Mouse (Mus musculus) stomach, embryonic 16.5 days (tissue): ENCODE results near the gene Luzp1. TPM values are rescaled to one million over a fixed set of nuclear protein-coding genes. Genes with fewer than 3 reads are reported as not detected.

Experiments
- ATAC-seq: fragments of 200-750 bp; cut with Nextera tagmentation; 2 replicates; pipeline ENCODE4 v1.8.0; 2017; ENCODE audit warnings: moderate number of reproducible peaks, moderate TSS enrichment; ENCODE audit not compliant: insufficient read depth, low FRiP score
- H3K27ac ChIP-seq: fragments of 300-500 bp; sonication (generic); 2 replicates; pipeline ENCODE4 v1.5.1; 2014; ENCODE audit warnings: low read length
- H3K27me3 ChIP-seq: fragments of 300-500 bp; sonication (generic); 2 replicates; pipeline ENCODE4 v1.6.1; 2014; ENCODE audit warnings: low read length, control low read depth, mixed read lengths; ENCODE audit not compliant: control insufficient read depth, insufficient read depth
- H3K36me3 ChIP-seq: fragments of 300-500 bp; sonication (generic); 2 replicates; pipeline ENCODE4 v1.6.1; 2014; ENCODE audit warnings: low read length; ENCODE audit not compliant: control insufficient read depth, insufficient read depth
- H3K4me1 ChIP-seq: fragments of 300-500 bp; sonication (generic); 2 replicates; pipeline ENCODE4 v1.6.1; 2014; ENCODE audit warnings: low read length, control low read depth, mixed read lengths; ENCODE audit not compliant: control insufficient read depth, insufficient read depth
- H3K4me2 ChIP-seq: fragments of 300-500 bp; sonication (generic); 2 replicates; pipeline ENCODE4 v1.6.1; 2014; ENCODE audit warnings: low read depth, low read length, mixed read lengths
- H3K4me3 ChIP-seq: fragments of 300-500 bp; sonication (generic); replicated peaks from 2 replicates; pipeline ENCODE4 v1.5.1; 2014; ENCODE audit warnings: mild to moderate bottlenecking, low read length
- H3K9ac ChIP-seq: fragments of 300-500 bp; sonication (generic); 2 replicates; pipeline ENCODE4 v1.6.1; 2014; ENCODE audit warnings: low read length
- H3K9me3 ChIP-seq: fragments of 300-500 bp; sonication (generic); replicated peaks from 2 replicates; pipeline ENCODE4 v1.6.1; 2016; ENCODE audit warnings: low read length, control low read depth; ENCODE audit not compliant: control insufficient read depth
- WGBS: fragments of 180-500 bp; shearing (Covaris S2); extraction: QIAGEN DNeasy Blood & Tissue Kit; methylation state at CpG from one replicate; pipeline ENCODE4 v1.1.7; 2014; 5-methylcytosine and 5-hydroxymethylcytosine counted together
- polyA plus RNA-seq: library from polyadenylated mRNA; unstranded; fragments of >200 nt; fragmentation: Nextera tagmentation; extraction: Ambion mirVana; gene quantifications from 2 replicates; pipeline ENCODE4 v1.2.1, GENCODE M21; 2015

Luzp1 gene
- polyA plus RNA-seq, 1 experiment from 2014 or later: 88.7 TPM

DNA sequence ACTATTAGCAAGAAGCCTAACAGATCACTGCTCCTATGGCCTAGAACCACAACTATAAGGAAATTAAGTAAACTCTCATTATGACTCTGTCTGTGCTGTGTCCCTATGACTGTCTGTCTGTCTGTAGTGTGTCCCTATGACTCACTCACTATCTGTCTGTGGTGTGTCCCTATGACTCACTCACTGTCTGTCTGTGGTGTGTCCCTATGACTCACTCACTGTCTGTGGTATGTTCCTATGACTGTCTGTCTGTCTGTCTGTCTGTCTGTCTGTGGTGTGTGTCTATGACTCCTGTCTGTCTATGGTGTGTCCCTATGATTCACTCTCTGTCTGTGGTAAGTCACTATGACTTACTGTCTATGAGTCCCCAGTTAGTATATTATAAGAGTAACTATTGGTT lies 100.4 kb downstream of the Luzp1 start:
- H3K9me3 ChIP-seq: no peaks in the 10 kb centered on the region
- H3K4me3 ChIP-seq: no peak overlapping the region
- peaks cover 5% of the 10 kb centered on the region for H3K36me3 ChIP-seq
- H3K27me3 ChIP-seq: no peaks in the 10 kb centered on the region
- no peaks in the 10 kb centered on the region for H3K4me1 ChIP-seq
- H3K27ac ChIP-seq: no peak overlapping the region
- no peak overlapping the region for H3K9ac ChIP-seq
- H3K4me2 ChIP-seq: no peak overlapping the region
- ATAC-seq: no peak

DNA sequence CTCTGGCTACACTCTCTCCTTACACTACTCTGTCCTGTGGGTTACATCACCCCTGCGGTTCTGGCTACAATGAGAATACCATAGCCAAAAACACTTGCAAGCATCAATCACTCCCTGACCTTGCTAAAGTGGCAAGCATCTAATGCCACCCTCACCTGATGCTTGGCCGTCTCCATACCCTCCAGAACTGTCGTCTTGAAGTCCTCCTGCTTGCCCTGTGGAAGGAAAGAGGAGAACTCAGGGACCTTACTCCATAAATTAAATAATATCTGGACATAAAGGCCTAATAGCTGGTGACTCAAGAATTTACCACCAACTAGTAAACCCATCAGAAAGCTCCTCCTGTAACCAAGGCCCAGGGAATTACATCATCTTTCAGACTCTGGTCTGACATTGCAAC lies 112.3 kb downstream of the Luzp1 start:
- WGBS: 85% methylated on average over 3 of the region's 3 CpGs
- Histone ChIP-seq H3K27me3 (no peaks in the 10 kb centered on the region), H3K4me3 (no peak overlapping the region), H3K27ac (no peak overlapping the region), H3K9me3 (no peaks in the 10 kb centered on the region), H3K4me1 (peaks cover 6% of the 10 kb centered on the region), H3K36me3 (no peaks in the 10 kb centered on the region), H3K4me2 (no peak overlapping the region), H3K9ac (no peak overlapping the region)
- no peak for ATAC-seq

DNA sequence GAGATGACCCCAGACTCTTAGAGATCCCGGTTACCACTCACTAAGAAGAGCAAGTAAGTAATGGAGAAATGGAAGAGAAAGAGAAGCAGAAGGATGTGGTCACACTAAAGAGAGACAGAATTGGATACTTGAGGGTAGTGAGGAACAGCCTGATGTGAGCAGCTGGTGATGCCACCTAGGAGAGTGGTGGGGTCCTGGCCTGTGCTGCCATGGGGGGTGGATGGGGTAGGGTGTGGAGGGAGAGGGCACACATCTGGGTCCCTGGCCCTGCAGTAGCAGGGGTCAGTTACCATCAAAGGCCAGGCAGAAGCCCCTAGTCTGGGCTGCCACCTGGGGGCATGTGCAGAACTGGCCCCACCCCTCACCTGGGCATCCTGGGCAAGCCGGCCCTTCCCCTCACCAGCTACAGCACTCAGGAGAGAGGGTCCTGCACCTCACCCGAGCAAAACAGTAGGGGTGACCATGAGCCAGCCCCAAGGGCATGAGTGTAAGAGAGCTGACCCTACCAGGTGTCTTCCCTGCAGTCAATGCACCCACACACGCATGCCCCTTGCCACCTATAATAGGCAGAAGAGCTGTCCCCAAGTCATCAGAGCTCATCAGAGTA lies 117.8 kb downstream of the Luzp1 start:
- ATAC-seq: no peak
- H3K4me1 ChIP-seq: peaks cover 6% of the 10 kb centered on the region
- no peaks in the 10 kb centered on the region for H3K36me3 ChIP-seq
- no peak overlapping the region for H3K4me3 ChIP-seq
- no peaks in the 10 kb centered on the region for H3K27me3 ChIP-seq
- no peak overlapping the region for H3K9ac ChIP-seq
- H3K27ac ChIP-seq: no peak overlapping the region
- no peak overlapping the region for H3K4me2 ChIP-seq
- H3K9me3 ChIP-seq: no peaks in the 10 kb centered on the region
- 93% methylated on average over 4 of the region's 4 CpGs for WGBS

DNA sequence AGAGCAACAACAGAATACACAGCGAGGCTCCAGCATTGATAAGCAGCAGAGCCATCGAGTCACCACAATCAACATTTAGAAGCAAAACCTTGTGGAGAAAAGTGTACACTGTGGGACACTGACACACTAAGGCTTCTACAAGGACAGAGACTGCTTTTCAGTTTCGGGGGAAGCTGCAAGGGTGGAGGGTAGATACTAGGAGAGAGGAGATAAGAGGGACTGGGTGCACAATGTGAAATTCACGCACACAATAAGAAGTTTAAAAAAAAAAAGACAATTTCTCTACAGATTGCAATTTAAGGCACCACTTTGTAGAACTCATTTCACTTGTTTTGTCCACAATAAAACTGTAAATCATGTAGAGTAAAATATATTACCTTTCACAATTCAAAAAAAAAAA lies 118.4 kb downstream of the Luzp1 start:
- Histone ChIP-seq H3K4me1 (peaks cover 3% of the 10 kb centered on the region), H3K9ac (no peak overlapping the region), H3K9me3 (no peaks in the 10 kb centered on the region), H3K4me2 (no peak overlapping the region), H3K27ac (no peak overlapping the region), H3K27me3 (no peaks in the 10 kb centered on the region), H3K4me3 (no peak overlapping the region), H3K36me3 (no peaks in the 10 kb centered on the region)
- ATAC-seq: no peak
- WGBS: 81% methylated on average over 4 of the region's 4 CpGs

DNA sequence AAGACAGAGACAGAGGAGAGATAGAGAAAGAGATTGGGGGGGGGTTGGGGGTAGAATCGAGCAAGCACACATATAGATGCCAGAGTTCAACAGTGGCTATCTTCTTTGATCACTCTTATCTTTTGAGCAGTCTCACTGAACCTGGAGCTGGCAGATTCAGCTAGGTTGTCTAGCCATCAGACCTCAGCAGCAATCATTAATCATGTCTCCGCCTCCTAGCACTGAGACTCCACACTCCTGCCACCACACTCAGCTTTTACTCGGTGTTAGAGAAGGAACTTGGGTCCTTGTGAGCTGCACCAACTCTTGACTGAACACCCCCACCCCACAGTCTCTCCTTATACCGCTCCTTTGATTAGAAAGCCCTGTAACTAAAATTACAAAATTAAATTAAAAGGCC lies 122.5 kb downstream of the Luzp1 start:
- H3K27ac ChIP-seq: no peak overlapping the region
- no peaks in the 10 kb centered on the region for H3K9me3 ChIP-seq
- no peaks in the 10 kb centered on the region for H3K27me3 ChIP-seq
- H3K4me3 ChIP-seq: no peak overlapping the region
- H3K36me3 ChIP-seq: no peaks in the 10 kb centered on the region
- peaks cover 7% of the 10 kb centered on the region for H3K4me1 ChIP-seq
- no peak overlapping the region for H3K9ac ChIP-seq
- H3K4me2 ChIP-seq: no peak overlapping the region
- no peak for ATAC-seq
- 56% methylated on average over 4 of the region's 4 CpGs for WGBS

DNA sequence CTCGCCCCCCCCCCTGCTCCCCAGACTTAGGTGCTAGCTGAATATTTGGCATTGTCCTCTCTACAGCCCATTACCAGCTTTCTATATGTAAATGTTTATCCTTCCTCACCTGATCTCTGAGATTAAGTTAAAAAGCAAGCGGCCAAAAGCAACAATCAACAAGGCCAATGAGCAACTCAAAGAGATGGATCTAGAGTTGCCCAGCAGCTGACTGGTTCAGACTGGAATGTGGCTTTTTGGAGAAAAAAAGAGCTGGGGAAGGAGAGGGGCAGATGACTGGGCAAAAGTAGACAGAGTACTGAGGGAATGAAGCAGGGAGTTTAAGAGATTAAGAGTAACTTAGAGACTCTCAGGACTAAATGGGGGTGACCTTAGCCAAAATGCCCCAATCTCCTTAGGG lies 124.4 kb downstream of the Luzp1 start:
- H3K4me3 ChIP-seq: no peak overlapping the region
- peaks cover 11% of the 10 kb centered on the region for H3K4me1 ChIP-seq
- H3K27me3 ChIP-seq: no peaks in the 10 kb centered on the region
- no peak overlapping the region for H3K9ac ChIP-seq
- 77% methylated on average over 2 of the region's 2 CpGs for WGBS
- H3K36me3 ChIP-seq: no peaks in the 10 kb centered on the region
- no peak overlapping the region for H3K27ac ChIP-seq
- no peaks in the 10 kb centered on the region for H3K9me3 ChIP-seq
- ATAC-seq: no peak
- no peak overlapping the region for H3K4me2 ChIP-seq

DNA sequence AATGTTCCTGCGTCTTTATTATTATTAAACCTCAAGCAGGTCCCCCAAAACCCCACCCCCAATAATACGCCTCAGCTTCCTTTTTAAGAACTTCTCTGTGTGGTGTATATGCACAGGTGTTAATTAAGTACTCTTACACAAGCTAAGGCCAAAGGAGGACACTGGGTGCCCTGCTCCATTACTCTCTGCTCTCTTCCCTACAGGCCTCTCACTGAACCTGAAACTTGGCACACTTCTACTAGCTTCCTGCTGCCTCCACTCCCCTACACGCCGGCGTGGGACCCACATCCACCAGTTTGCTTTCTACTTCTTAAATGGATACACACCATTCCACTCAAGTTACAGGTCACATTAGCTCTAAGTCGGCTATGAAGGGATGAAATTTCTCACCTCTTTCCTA lies 125.7 kb downstream of the Luzp1 start:
- Histone ChIP-seq H3K27me3 (no peaks in the 10 kb centered on the region), H3K4me2 (no peak overlapping the region), H3K9me3 (no peaks in the 10 kb centered on the region), H3K4me3 (no peak overlapping the region), H3K9ac (no peak overlapping the region), H3K27ac (no peak overlapping the region), H3K4me1 (peaks cover 11% of the 10 kb centered on the region), H3K36me3 (no peaks in the 10 kb centered on the region)
- no peak for ATAC-seq
- 77% methylated on average over 6 of the region's 6 CpGs for WGBS

DNA sequence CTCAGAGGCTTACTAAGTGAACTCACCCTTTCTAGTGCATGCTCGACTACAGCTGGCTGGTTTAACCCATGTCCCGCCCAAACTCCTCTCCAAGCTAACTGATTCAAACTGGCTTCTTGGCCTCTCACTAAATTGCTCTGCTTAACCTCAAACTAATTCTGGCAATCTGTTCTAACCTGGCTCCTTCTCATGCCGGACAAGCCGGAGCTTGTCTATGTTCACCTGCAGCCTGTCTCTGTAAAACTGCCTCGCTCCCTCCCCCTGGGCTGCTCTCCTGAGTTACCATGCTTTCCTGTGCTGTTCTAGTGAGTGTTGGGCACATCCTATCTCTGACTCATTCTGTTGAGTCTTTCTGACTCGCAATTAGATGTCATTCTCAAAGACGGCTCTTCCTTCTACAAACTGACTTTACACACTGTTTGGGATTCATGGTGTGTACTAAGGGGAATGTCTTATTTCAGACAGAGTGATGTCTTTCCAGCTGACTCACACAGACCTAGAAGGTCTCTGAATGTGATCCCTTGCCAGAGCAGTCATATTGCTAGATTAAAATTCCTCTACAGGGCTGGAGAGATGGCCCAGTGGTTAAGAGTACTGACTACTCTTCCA lies 128.8 kb downstream of the Luzp1 start:
- Histone ChIP-seq H3K4me3 (no peak overlapping the region), H3K27me3 (no peaks in the 10 kb centered on the region), H3K4me2 (no peak overlapping the region), H3K9me3 (no peaks in the 10 kb centered on the region), H3K4me1 (peaks cover 20% of the 10 kb centered on the region), H3K27ac (no peak overlapping the region), H3K36me3 (no peaks in the 10 kb centered on the region), H3K9ac (no peak overlapping the region)
- 79% methylated on average over 7 of the region's 7 CpGs for WGBS
- no peak for ATAC-seq

DNA sequence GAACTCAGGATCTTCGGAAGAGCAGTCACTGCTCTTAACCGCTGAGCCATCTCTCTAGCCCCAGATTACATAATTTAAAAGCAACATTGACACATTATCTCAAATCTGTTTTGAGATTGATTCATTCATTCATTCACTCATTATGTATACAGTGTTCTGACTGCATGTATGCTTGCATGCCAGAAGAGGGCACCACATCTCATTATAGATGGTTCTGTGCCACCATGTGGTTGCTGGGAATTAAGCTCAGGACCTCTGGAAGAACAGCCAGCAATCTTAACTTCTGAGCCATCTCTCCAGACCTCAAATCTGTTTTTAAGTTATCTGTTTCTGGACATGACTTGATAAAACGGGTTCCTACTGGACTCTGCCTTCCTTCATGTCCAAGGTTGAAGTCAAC lies 130.3 kb downstream of the Luzp1 start:
- H3K4me1 ChIP-seq: peaks cover 13% of the 10 kb centered on the region
- H3K9ac ChIP-seq: no peak overlapping the region
- ATAC-seq: no peak
- 95% methylated on average over 3 of the region's 3 CpGs for WGBS
- no peaks in the 10 kb centered on the region for H3K27me3 ChIP-seq
- H3K36me3 ChIP-seq: no peaks in the 10 kb centered on the region
- H3K4me3 ChIP-seq: no peak overlapping the region
- no peaks in the 10 kb centered on the region for H3K9me3 ChIP-seq
- no peak overlapping the region for H3K27ac ChIP-seq
- no peak overlapping the region for H3K4me2 ChIP-seq
